ENCODE assay signal across 9 mouse cellular contexts in genomic region chr17:66446196-66447006, GRCm38 (mm10). TPM values are rescaled to one million over a fixed set of nuclear protein-coding genes. Genes with fewer than 3 reads are reported as not detected.
DNase-seq lines count a peak whose midpoint lies in the region; ATAC-seq and TF ChIP-seq lines count a peak whose summit lies in the region.
"Had no signal": no experiment of that assay in that cellular context is flagged by ENCODE, and none has a peak within 500 bp of the region (broad histone marks: within the 10 kb centered on the region; RNA-seq: fewer than 3 reads in every experiment).

No protein-coding gene starts in this region.

- no peaks in the 10 kb centered on the region for H3K27me3 ChIP-seq in hindbrain, embryonic 11.5 days (ENCODE audit: control insufficient read depth, insufficient read depth, low read length)
- no peaks in the 10 kb centered on the region for H3K27me3 ChIP-seq in myocyte (ENCODE audit: control insufficient read depth, insufficient read depth, insufficient read length)

- WGBS in hindbrain, embryonic 11.5 days, result 20% methylated on average over 7 of the region's 7 CpGs

- peak; percentile 34 for DNase-seq in embryo, embryonic 10.5 days (ENCODE audit: low spot score)
- DNase-seq in embryo, embryonic 9.5 days (ENCODE audit: extremely low spot score), result no peak
- DNase-seq in cerebellum, adult 18-20 months, result peak; percentile 58 to 60
- DNase-seq in hindbrain, embryonic 11.5 days (ENCODE audit: low spot score), result peak; percentile 44
- no peak for DNase-seq in adrenal gland, postnatal 10 days
- no peak for DNase-seq in layer of hippocampus, adult 8-10 months (ENCODE audit: low spot score in 2 of 2)
- no peak for DNase-seq in spleen, adult 18-20 months
- DNase-seq: B cell, adult 2 months had no signal

- H3K4me2 ChIP-seq in hindbrain, embryonic 11.5 days (replicated peaks; ENCODE audit: low read depth, low read length), result peak overlapping the region; percentile 91
- H3K4me2 ChIP-seq in myocyte (ENCODE audit: low read depth), result peak overlapping the region; percentile 90

- peaks cover 15% of the 10 kb centered on the region for H3K4me1 ChIP-seq in hindbrain, embryonic 11.5 days (replicated peaks; ENCODE audit: control insufficient read depth, insufficient read depth, low read length)

- no peaks in the 10 kb centered on the region for H3K36me3 ChIP-seq in hindbrain, embryonic 11.5 days (ENCODE audit: control insufficient read depth, insufficient read depth, low read length)
- H3K36me3 ChIP-seq in myocyte (ENCODE audit: control insufficient read depth, insufficient read depth), result no peaks in the 10 kb centered on the region

- no peak for ATAC-seq in hindbrain, embryonic 11.5 days (ENCODE audit: low FRiP score)

- no peaks in the 10 kb centered on the region for H3K9me3 ChIP-seq in hindbrain, embryonic 11.5 days (ENCODE audit: control insufficient read depth, low read length)

- no peak for TF ChIP-seq POLR2A in myocyte (IDR thresholded peaks at IDR 0.05; ENCODE audit: insufficient read length, low read depth)

- H3K27ac ChIP-seq in hindbrain, embryonic 11.5 days (ENCODE audit: low read depth, low read length), result peak overlapping the region; percentile 81

- no peak overlapping the region for H3ac ChIP-seq in myocyte (ENCODE audit: control insufficient read depth, insufficient read length)

- H3K79me2 ChIP-seq in myocyte (ENCODE audit: control insufficient read depth, insufficient read depth), result peaks cover 56% of the 10 kb centered on the region

- H3K4me3 ChIP-seq in hindbrain, embryonic 11.5 days (ENCODE audit: low read depth, low read length), result peak overlapping the region; percentile 98
- H3K4me3 ChIP-seq in myocyte, result peak overlapping the region; percentile 67

- H3K9ac ChIP-seq in hindbrain, embryonic 11.5 days (ENCODE audit: low read depth, low read length), result peak overlapping the region; percentile 98

TF ChIP-seq in myocyte, 11 proteins besides CTCF, POLR2A, EP300 and RAD21:
- TF ChIP-seq TCF3 (IDR thresholded peaks at IDR 0.05; ENCODE audit: insufficient read length, low read depth) (no peak), USF1 (IDR thresholded peaks at IDR 0.05; ENCODE audit: low read depth) (no peak), MYOG (IDR thresholded peaks at IDR 0.05; ENCODE audit: control insufficient read depth in 1 of 3, insufficient read depth in 1 of 3, insufficient read length in 2 of 3, low read depth in 2 of 3) (no peak), CEBPB (IDR thresholded peaks at IDR 0.05; ENCODE audit: insufficient read depth, poor library complexity, severe bottlenecking) (no peak), TCF12 (IDR thresholded peaks at IDR 0.05; ENCODE audit: insufficient read depth, poor library complexity, severe bottlenecking) (no peak), REST (IDR thresholded peaks at IDR 0.05; ENCODE audit: insufficient read depth, insufficient read length) (no peak), E2F4 (IDR thresholded peaks at IDR 0.05; ENCODE audit: insufficient read depth) (no peak), POLR2AphosphoS2 (IDR thresholded peaks at IDR 0.05; ENCODE audit: insufficient read length, low read depth) (no peak), MAX (IDR thresholded peaks at IDR 0.05; ENCODE audit: low read depth) (no peak), SRF (IDR thresholded peaks at IDR 0.05; ENCODE audit: control insufficient read depth, insufficient read length, low read depth) (no peak), MYOD1 (IDR thresholded peaks at IDR 0.05; ENCODE audit: control insufficient read depth in 1 of 3, insufficient read length in 2 of 3, low read depth in 2 of 3) (no peak)

RNA-seq across cellular contexts. Expression of gene Mtcl1, which starts 3.1 kb away (rescaled TPM):
- 47.9 and 59.8 TPM in 2 replicates for polyA plus RNA-seq in hindbrain, embryonic 11.5 days (2014; fragmentation: Nextera tagmentation; extraction: Ambion mirVana)
- 18.3 TPM for polyA plus RNA-seq in myocyte (2012; fragmentation: generic; extraction: Trizol)
- 10 to 100 TPM in 1 of 2 experiments, 1 to 10 TPM in 1; 9.3 to 13.2 TPM for total RNA-seq in adrenal gland, postnatal 10 days (2021)
- 10 to 100 TPM; 40.5 to 54.3 (median 44.3) TPM for total RNA-seq in layer of hippocampus, adult 8-10 months (2022)

Comparison
In these comparisons a context has a peak if more than half of its experiments do, and no peak if none do; other contexts are left out.
1. DNase-seq: peak in embryo, embryonic 10.5 days (single experiment), cerebellum, adult 18-20 months (2 of 2) and hindbrain, embryonic 11.5 days (single experiment); none in embryo, embryonic 9.5 days (single experiment), adrenal gland, postnatal 10 days (single experiment), layer of hippocampus, adult 8-10 months (0 of 2) and spleen, adult 18-20 months (0 of 2).